Mouse (Mus musculus): Measurements from ENCODE around the gene Irf2bp2. TPM values are rescaled to one million over a fixed set of nuclear protein-coding genes. Genes with fewer than 3 reads are reported as not detected.
A peak's percentile ranks its signal among the peaks of the same experiment; 100 is the strongest.
"Not testable (repeated sequence)": the region's sequence is repeated elsewhere in the genome, so short reads cannot be mapped to it uniquely, and the experiment has no call there.

Irf2bp2 gene
- polyA plus RNA-seq, 1 experiment from 2014 or later, result 4.5 TPM

DNA sequence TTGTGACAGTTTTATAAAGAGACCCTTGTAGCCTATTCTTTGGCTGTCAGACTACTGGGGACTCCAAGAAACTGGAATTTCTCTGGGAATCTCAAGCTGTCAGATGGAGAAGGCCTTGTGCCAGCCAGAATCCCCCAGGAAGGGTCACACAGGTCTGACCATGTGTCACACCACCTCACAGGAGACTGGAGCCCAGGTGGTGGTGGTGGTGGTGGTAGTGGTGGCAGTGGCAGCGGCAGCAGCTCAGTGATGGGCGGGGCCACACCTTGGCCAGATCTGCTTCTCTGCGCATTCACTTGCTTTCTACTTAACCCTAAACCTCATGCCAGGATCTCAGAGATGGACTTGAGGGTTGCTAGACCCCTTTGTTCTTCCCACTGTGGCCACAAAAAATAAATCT is 19.0 kb upstream of the Irf2bp2 start:
- H3K4me2 ChIP-seq (ENCODE audit: low read depth, low read length, severe bottlenecking), result no peak overlapping the region
- H3K9me3 ChIP-seq (ENCODE audit: control insufficient read depth, low read length), result no peaks in the 10 kb centered on the region
- no peaks in the 10 kb centered on the region for H3K4me1 ChIP-seq (replicated peaks; ENCODE audit: control insufficient read depth, insufficient read depth, low read length)
- ATAC-seq (replicated peaks; ENCODE audit: low FRiP score), result no peak
- no peak overlapping the region for H3K4me3 ChIP-seq (ENCODE audit: low read depth, low read length)
- no peak overlapping the region for H3K9ac ChIP-seq (ENCODE audit: low read length)
- peak; percentile 35 for DNase-seq (ENCODE audit: low spot score)
- 84% methylated on average over 3 of the region's 3 CpGs for WGBS
- H3K27me3 ChIP-seq (ENCODE audit: control insufficient read depth, insufficient read depth, low read length), result no peaks in the 10 kb centered on the region
- H3K36me3 ChIP-seq (ENCODE audit: control insufficient read depth, insufficient read depth, low read length), result no peaks in the 10 kb centered on the region
- no peak overlapping the region for H3K27ac ChIP-seq (ENCODE audit: low read depth, low read length)

DNA sequence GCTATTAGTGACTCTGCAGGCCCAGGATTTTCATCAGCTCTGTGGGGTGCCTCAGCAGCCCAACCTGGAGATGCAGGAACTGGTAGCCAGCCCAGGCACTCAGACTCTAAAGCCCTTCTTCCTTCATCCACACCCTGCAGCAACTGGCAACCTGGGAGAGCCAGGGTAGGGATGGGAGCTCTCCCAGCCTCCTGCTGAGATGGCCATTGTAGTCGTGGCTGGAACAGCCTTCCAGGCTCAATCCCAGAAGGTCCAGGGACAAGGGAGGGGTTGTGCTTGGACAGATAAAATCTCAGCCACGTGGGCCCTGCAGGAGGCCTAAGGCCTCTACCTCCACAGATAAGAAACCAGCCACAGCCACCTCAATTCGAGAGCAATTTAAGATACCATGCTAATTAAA is 16.9 kb upstream of the Irf2bp2 start:
- H3K36me3 ChIP-seq (ENCODE audit: control insufficient read depth, insufficient read depth, low read length), result no peaks in the 10 kb centered on the region
- H3K4me3 ChIP-seq (ENCODE audit: low read depth, low read length), result no peak overlapping the region
- WGBS, result 5% methylated on average over 3 of the region's 3 CpGs
- no peak overlapping the region for H3K27ac ChIP-seq (ENCODE audit: low read depth, low read length)
- H3K4me1 ChIP-seq (replicated peaks; ENCODE audit: control insufficient read depth, insufficient read depth, low read length), result 0 out of 2 replicates have a peak, but pooled peaks cover 2% of the 10 kb centered on the region
- H3K4me2 ChIP-seq (ENCODE audit: low read depth, low read length, severe bottlenecking), result no peak overlapping the region
- ATAC-seq (replicated peaks; ENCODE audit: low FRiP score), result no peak
- H3K27me3 ChIP-seq (ENCODE audit: control insufficient read depth, insufficient read depth, low read length), result no peaks in the 10 kb centered on the region
- no peak for DNase-seq (ENCODE audit: low spot score)
- H3K9ac ChIP-seq (ENCODE audit: low read length), result no peak overlapping the region
- H3K9me3 ChIP-seq (ENCODE audit: control insufficient read depth, low read length), result no peaks in the 10 kb centered on the region

DNA sequence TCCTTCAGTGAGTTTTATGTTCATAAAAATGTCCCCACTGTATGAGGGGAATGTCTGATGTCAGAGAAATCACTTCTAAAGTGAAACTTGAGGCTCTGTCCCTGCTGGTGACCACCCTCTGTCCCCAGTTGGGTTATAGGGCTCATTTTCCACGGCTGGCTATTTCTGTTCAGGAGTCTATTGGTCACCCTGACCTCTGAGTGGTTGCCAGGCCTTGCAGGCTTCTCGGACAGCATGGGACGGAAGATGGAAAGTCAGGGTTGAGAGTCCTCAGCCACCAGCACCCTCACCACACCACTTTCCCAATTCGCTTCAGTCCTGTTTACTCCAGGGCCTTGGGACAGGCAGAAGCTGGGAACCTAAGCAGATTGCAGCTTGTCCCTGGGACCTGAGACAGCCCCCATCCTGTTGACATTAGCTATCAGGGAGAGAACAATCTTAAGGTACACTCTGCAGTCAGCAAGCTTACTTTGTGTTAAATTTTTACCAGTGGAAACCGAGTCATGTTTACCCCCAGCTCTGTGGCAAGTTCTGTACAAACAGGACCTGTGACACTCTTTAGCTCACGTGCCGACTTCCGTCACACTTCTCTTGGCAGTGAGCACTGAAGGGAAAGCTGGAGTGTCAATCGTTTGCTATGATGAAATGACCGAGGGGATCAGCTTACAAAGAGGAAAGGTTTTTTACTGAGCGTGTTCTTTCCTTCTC is 15.9 kb upstream of the Irf2bp2 start:
- Histone ChIP-seq H3K9me3 (ENCODE audit: control insufficient read depth, low read length) (no peaks in the 10 kb centered on the region), H3K36me3 (ENCODE audit: control insufficient read depth, insufficient read depth, low read length) (no peaks in the 10 kb centered on the region), H3K4me2 (ENCODE audit: low read depth, low read length, severe bottlenecking) (no peak overlapping the region), H3K27me3 (ENCODE audit: control insufficient read depth, insufficient read depth, low read length) (no peaks in the 10 kb centered on the region), H3K9ac (ENCODE audit: low read length) (no peak overlapping the region), H3K4me3 (ENCODE audit: low read depth, low read length) (no peak overlapping the region), H3K4me1 (replicated peaks; ENCODE audit: control insufficient read depth, insufficient read depth, low read length) (0 out of 2 replicates have a peak, but pooled peaks cover 2% of the 10 kb centered on the region), H3K27ac (ENCODE audit: low read depth, low read length) (no peak overlapping the region)
- no peak for DNase-seq (ENCODE audit: low spot score)
- no peak for ATAC-seq (replicated peaks; ENCODE audit: low FRiP score)
- WGBS, result 87% methylated on average over 11 of the region's 11 CpGs

DNA sequence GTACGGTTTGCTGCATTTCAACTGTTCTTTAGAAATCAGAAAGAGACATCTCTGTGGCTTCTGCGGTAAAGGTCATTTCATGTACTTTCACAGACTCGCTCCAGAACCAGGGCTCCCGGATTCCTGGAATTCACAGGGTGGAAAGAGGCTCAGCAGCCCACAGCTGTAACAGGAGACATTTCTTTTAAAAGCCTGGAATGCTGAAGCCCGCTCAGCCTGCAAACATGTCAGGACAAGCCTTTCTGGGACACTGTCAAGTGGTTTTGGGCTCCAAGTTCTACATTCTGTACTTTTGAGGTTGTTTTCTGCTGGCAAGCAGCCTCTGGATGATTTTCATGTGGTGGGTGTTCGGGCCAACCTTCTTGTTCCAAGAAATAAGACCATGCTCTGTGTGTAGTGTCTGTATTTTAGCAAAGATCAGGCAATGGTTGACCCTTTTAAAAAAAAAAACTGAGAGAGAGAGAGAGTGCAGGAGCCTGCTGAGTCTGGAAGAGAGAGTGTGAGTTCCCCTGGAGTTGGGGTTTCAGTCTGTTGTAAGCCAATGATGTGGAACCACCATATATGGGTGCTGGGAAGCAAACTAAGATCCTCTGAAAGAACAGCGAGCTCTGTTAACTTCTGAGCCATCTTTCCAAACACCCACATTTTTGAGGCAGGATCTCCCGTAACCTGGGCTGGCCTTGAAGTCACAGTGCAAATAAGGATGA is 9.6 kb upstream of the Irf2bp2 start:
- Histone ChIP-seq H3K27me3 (ENCODE audit: control insufficient read depth, insufficient read depth, low read length) (no peaks in the 10 kb centered on the region), H3K4me1 (replicated peaks; ENCODE audit: control insufficient read depth, insufficient read depth, low read length) (peaks cover 14% of the 10 kb centered on the region), H3K4me2 (ENCODE audit: low read depth, low read length, severe bottlenecking) (no peak overlapping the region), H3K4me3 (ENCODE audit: low read depth, low read length) (no peak overlapping the region), H3K9ac (ENCODE audit: low read length) (no peak overlapping the region; the same call in 1 of the 2 replicates), H3K27ac (ENCODE audit: low read depth, low read length) (0 out of 2 replicates have a peak overlapping the region, but pooled peaks have one; percentile 12), H3K36me3 (ENCODE audit: control insufficient read depth, insufficient read depth, low read length) (no peaks in the 10 kb centered on the region), H3K9me3 (ENCODE audit: control insufficient read depth, low read length) (no peaks in the 10 kb centered on the region)
- DNase-seq (ENCODE audit: low spot score) (no peak), ATAC-seq (replicated peaks; ENCODE audit: low FRiP score) (no peak)
- 43% methylated on average over 8 of the region's 8 CpGs for whole genome bisulfite sequencing

DNA sequence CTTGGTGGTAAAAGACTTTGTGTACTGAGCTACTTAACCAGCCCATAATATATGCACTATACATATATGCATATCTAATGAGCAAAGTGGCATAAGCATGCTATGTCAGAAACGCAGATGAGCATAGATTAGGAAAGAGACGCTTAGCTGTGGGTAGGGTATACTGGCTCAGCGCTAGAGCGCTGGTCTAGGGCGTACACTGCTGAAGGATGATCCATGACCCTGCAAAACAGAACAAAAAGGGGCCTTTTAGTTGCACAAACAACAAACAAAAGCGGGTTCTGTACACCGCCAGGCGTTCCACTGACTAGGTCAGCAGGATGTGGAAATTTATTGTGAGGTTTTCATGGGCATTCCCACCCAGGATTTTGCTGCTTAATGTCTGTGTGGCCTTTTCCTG is 8.9 kb upstream of the Irf2bp2 start:
- ATAC-seq (replicated peaks; ENCODE audit: low FRiP score) (0 out of 2 replicates have a peak, but pooled peaks have one; percentile 24), DNase-seq (ENCODE audit: low spot score) (no peak)
- 46% methylated on average over 8 of the region's 8 CpGs for WGBS

DNA sequence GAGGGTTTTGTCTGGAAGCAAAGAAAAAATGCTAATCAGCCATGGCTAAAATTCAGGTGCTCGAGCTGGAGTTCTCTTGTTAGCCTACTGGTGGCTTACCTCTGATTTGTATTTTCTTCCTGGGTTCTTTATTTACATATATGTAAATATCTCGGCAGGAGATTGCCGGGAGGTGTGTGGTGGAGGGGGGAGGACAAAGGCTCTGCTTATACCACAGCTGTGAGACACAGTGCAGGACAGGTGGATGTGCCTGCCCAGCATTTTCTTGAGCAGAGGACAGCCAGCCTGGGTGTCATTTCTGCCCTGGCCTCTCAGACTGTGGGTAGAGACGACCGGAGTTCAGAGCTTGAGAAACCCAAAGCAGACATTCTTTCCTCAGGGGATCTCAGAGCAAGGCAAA is 7.5 kb upstream of the Irf2bp2 start:
- Histone ChIP-seq H3K36me3 (ENCODE audit: control insufficient read depth, insufficient read depth, low read length) (no peaks in the 10 kb centered on the region), H3K9ac (ENCODE audit: low read length) (no peak overlapping the region; the same call in 1 of the 2 replicates), H3K27me3 (ENCODE audit: control insufficient read depth, insufficient read depth, low read length) (no peaks in the 10 kb centered on the region), H3K4me1 (replicated peaks; ENCODE audit: control insufficient read depth, insufficient read depth, low read length) (peaks cover 16% of the 10 kb centered on the region), H3K4me3 (ENCODE audit: low read depth, low read length) (no peak overlapping the region), H3K9me3 (ENCODE audit: control insufficient read depth, low read length) (no peaks in the 10 kb centered on the region), H3K4me2 (ENCODE audit: low read depth, low read length, severe bottlenecking) (no peak overlapping the region), H3K27ac (ENCODE audit: low read depth, low read length) (0 out of 2 replicates have a peak overlapping the region, but pooled peaks have one; percentile 18)
- no peak for DNase-seq (ENCODE audit: low spot score)
- ATAC-seq (replicated peaks; ENCODE audit: low FRiP score), result 0 out of 2 replicates have a peak, but pooled peaks have one; percentile 42
- 23% methylated on average over 5 of the region's 5 CpGs for WGBS

More for the DNA sequence above, 8.9 kb upstream of the Irf2bp2 start:
- no peak overlapping the region for H3K27ac ChIP-seq (ENCODE audit: low read depth, low read length)
- no peaks in the 10 kb centered on the region for H3K27me3 ChIP-seq (ENCODE audit: control insufficient read depth, insufficient read depth, low read length)
- H3K36me3 ChIP-seq (ENCODE audit: control insufficient read depth, insufficient read depth, low read length), result no peaks in the 10 kb centered on the region
- no peak overlapping the region for H3K9ac ChIP-seq (ENCODE audit: low read length)
- H3K4me1 ChIP-seq (replicated peaks; ENCODE audit: control insufficient read depth, insufficient read depth, low read length), result peaks cover 14% of the 10 kb centered on the region
- no peak overlapping the region for H3K4me2 ChIP-seq (ENCODE audit: low read depth, low read length, severe bottlenecking)
- no peak overlapping the region for H3K4me3 ChIP-seq (ENCODE audit: low read depth, low read length)
- H3K9me3 ChIP-seq (ENCODE audit: control insufficient read depth, low read length), result no peaks in the 10 kb centered on the region

DNA sequence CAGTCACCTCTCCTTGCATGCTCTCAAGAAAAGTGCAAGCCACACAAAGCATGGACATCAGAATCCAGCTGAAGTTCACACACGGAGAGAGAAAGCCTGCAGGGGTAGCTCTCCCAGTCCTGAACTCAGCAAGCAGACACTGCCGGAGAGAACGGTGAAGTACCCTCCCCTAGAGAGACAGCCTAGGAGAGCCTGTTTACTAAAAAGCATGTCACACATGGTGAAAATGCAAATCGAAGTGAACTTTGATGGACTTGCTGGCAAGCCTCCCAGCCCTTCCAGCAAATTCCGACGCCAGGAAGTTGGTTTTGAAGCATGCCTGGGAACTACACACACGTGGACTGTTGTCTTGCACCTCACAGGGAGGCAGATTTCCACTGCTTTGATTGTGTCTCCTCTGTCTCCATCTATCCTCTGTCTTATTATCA is 7.0 kb upstream of the Irf2bp2 start:
- H3K9ac ChIP-seq (ENCODE audit: low read length), result no peak overlapping the region
- peak; percentile 46 for DNase-seq (ENCODE audit: low spot score)

DNA sequence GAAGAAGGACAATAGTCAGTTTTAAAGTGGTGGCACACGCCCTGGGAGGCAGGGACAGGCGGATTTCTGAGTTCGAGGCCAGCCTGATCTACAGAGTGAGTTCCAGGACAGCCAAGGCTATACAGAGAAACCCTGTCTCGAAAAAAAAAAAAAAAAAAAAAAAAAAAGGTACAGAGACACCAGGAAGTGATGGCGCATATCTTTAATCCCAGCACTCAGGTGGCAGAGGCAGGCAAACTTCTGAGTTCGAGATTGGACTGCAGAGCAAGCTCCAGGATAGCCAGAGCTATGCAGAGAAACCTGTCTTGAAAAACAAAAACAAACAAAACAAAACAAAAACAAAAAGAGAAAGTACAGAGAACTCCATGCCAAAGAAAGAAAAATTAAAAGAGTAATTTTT is 6.6 kb upstream of the Irf2bp2 start:
- ATAC-seq (replicated peaks; ENCODE audit: low FRiP score); H3K27me3 ChIP-seq (ENCODE audit: control insufficient read depth, insufficient read depth, low read length); H3K4me3 ChIP-seq (ENCODE audit: low read depth, low read length); H3K36me3 ChIP-seq (ENCODE audit: control insufficient read depth, insufficient read depth, low read length); H3K4me2 ChIP-seq (ENCODE audit: low read depth, low read length, severe bottlenecking); H3K9me3 ChIP-seq (ENCODE audit: control insufficient read depth, low read length); H3K9ac ChIP-seq (ENCODE audit: low read length); H3K27ac ChIP-seq (ENCODE audit: low read depth, low read length); DNase-seq (ENCODE audit: low spot score): not testable (repeated sequence)
- 89% methylated on average over 6 of the region's 6 CpGs for WGBS
- peaks cover 25% of the 10 kb centered on the region for H3K4me1 ChIP-seq (replicated peaks; ENCODE audit: control insufficient read depth, insufficient read depth, low read length)

More for the DNA sequence above, 7.0 kb upstream of the Irf2bp2 start:
- H3K36me3 ChIP-seq (ENCODE audit: control insufficient read depth, insufficient read depth, low read length), result no peaks in the 10 kb centered on the region
- H3K4me3 ChIP-seq (ENCODE audit: low read depth, low read length), result no peak overlapping the region
- no peaks in the 10 kb centered on the region for H3K9me3 ChIP-seq (ENCODE audit: control insufficient read depth, low read length)
- no peak overlapping the region for H3K4me2 ChIP-seq (ENCODE audit: low read depth, low read length, severe bottlenecking)
- H3K4me1 ChIP-seq (replicated peaks; ENCODE audit: control insufficient read depth, insufficient read depth, low read length), result peaks cover 20% of the 10 kb centered on the region
- no peaks in the 10 kb centered on the region for H3K27me3 ChIP-seq (ENCODE audit: control insufficient read depth, insufficient read depth, low read length)
- H3K27ac ChIP-seq (ENCODE audit: low read depth, low read length), result no peak overlapping the region
- no peak; the same call in 1 of the 2 replicates for ATAC-seq (replicated peaks; ENCODE audit: low FRiP score)
- 16% methylated on average over 7 of the region's 7 CpGs for whole genome bisulfite sequencing
